Mouse (Mus musculus): Measurements from ENCODE around the gene Map3k21. TPM values are rescaled to one million over a fixed set of nuclear protein-coding genes. Genes with fewer than 3 reads are reported as not detected.

The Map3k21 gene
- polyA plus RNA-seq, 1 experiment: 9.9 TPM

DNA sequence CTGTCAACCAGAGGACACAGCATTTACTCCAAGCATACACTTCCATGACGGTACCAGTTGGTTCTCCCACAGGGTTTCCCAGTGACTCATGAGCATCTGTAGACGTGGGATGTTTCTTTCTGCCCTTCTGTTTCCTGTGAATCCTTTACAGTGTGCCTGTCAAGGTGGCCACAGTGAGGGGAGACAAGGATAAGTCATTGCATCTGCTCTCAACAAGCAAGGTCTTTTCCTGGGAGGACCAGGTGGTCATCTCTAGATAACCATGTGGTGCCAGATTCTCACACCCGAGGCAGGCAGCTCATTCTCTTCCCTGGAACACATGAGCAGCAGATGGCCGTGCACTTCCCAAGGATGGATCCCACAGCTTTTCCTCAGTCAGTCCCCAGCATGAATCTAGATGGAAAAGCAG, 49.1 kb downstream of the Map3k21 start:
- no peak for DNase-seq (ENCODE audit: low read depth, low spot score)
- 55% methylated on average over 4 of the region's 4 CpGs for whole genome bisulfite sequencing

DNA sequence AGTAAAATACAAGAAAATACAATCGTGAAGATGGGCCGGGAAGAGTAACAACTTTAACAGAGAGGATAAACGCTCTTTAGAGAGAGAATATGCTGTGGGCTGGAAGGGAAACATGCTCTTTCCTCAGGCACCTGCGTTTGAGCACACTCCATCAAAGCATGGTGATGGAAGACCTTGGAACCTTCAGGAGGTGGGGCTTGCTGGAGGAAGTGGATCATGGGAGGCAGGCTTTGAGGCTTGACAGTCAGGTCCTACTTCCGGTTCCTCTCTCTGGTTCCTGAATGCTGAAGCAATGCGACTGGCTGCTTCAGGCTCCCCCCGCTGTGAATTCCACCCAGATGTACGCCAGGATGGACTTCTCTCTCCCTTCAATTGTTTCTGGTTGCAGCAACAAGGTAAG, 49.8 kb downstream of the Map3k21 start:
- WGBS: 76% methylated on average over 8 of the region's 8 CpGs
- no peak for DNase-seq (ENCODE audit: low read depth, low spot score)

DNA sequence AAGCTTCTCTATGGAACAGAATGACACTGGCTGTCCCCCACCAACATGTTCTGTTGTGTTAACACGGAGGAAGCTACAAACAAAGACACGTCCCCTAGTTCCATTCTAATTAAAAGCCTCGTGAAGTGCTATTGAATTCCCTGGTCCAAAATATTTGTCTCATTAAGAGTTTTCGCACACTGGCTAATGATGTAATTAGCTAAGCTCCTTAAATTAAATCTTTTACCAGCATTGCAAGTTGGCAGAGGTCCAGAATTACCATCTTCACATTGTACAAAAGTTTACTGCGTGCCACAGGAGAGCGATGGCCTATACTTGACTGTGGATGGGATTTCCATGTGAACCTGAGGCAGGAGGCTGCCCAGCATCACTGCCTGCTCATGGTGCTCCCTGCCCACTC, 51.5 kb downstream of the Map3k21 start:
- WGBS: 89% methylated on average over 6 of the region's 6 CpGs
- DNase-seq (ENCODE audit: low read depth, low spot score): no peak

DNA sequence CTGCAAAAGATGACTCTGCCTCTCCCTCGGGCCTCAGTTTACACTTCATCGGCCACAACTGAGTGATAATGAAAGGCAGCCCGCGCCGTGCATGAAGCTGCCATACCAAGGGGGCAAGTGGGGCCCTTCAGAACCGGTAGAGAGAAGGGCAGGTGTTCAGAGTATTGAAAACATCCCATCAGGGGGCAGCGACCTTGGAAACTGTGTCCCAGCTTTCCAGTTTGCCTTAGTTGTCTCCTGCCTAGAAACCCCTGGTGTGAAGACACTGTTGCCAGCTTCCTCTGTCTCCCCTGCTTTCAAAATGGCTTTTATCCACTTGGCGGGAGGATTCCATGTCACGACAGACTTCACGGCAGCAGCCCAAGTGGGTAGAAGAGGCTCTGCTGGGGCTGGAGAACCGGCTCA, 53.6 kb downstream of the Map3k21 start:
- WGBS: 7% methylated on average over 11 of the region's 11 CpGs
- DNase-seq (ENCODE audit: low read depth, low spot score): no peak

DNA sequence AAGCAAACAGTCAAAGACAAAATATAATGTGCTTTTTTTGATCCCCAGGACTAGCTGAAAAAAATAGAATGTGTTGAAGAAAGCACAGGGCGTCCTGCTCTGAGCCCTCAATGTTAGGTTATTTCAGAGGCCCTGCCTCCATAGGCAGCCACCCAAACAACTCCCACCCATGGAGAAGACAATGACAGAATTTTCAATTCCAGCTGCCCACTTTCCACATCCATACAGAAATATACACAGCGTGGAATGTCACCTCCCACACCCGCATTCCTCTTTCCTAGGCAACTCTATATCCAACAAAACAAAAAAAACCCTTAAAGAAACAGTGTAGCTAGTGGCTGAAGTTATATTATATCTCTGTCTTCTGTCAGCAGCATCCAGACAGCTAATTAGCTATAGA, 61.1 kb downstream of the Map3k21 start:
- no peak for DNase-seq (ENCODE audit: low read depth, low spot score)
- 53% methylated on average over 3 of the region's 3 CpGs for WGBS

DNA sequence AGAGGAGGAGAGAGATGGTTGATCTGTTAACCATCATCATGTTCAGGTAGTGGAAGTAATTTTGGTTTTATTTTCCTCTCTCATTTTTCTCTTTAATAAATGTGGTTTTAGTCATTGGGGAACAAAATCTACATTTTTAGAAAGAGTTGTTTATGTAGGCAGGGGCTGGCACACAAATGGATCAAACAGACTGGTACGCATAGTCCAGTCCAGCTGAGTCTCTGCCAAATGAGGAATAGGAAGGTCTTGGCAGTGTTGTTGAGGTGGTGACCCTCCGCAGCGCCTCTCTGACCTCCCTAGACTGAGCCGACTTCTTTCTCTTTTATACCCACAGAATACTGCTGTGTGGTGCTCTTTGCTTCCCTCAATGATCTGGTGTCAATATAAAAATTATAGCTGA, 65.7 kb downstream of the Map3k21 start:
- no peak for DNase-seq (ENCODE audit: low read depth, low spot score)
- 79% methylated on average over 4 of the region's 4 CpGs for WGBS

DNA sequence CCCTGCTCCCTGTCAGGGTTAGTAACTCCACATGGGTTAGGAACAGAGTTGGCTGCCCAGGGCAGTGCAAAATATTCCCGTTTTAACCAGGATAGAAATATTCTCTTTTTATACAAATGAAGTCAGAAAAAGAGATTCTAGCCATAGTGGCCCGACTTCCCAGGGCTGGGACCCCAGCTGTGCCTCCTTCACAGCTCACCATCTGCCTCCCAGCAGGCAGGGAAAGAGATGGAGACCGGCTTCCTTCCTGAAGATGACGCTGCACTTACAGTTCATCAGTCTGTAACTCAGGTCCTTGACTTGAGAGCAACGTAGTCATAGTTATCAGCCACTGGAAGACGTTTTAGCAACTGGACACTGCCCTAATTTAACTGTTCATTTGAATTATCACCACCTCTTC, 70.6 kb downstream of the Map3k21 start:
- 43% methylated on average over 6 of the region's 6 CpGs for WGBS
- no peak for DNase-seq (ENCODE audit: low read depth, low spot score)

DNA sequence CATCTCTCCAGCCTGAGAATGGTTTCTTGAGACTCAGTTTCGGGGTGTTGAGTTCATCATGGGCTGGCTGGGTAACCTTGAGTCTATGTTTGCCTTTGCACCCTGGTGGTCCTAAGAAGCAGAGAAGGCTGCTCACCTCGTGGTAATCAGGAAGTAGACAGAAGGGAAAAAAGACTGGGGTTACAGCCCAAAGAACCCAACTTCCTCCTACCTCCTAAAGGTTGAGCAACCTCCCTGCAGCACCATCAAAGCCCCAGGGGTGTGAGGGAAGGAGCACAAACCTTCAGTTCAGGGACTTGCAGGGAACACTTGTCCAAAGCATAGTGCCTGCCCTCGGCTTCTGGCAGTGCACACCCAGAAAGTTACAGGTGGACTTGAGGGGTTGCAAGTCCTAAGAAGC, 73.3 kb downstream of the Map3k21 start:
- no peak for DNase-seq (ENCODE audit: low read depth, low spot score)
- 48% methylated on average over 3 of the region's 3 CpGs for WGBS

DNA sequence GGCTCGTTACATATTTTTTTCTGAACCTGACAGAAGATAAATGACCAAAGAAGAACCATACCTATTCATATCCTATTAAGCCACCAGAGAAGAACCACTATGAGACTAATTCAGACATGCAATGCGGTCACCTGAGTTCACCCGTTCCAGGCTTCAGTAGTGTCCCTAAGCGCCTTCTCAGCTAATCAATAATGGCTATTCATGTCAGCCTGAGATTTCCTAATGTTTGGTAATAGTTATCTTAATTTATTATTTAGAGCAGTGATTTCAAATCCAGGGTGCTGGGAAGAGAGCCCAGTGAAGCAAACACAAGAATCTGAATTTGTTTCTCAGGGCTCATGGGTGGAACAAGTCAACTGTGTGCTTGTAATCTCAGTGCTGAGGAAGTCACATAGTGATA, 73.9 kb downstream of the Map3k21 start:
- WGBS: 91% methylated on average over 4 of the region's 4 CpGs

DNA sequence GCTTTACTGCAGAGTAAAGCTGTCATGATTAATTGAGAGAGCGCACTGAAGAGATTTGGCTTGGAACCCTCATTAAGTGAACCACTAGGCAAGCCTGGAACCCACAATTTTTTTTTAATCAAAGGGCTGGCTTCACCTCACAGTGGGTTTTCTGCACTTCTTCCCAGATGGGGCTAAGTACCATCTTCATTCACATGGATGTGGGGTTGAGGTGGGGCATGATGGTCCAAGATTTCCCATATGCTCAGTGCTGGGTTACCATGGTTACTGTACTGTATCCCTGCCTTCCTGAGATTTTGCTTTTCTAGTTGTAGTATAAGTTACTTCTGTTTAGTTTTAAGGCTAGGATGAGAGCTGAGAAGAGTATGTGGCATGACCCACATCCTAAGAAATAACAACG, 75.1 kb downstream of the Map3k21 start:
- WGBS: 96% methylated on average over 2 of the region's 2 CpGs
- DNase-seq (ENCODE audit: low read depth, low spot score): no peak

More for the DNA sequence above, 73.9 kb downstream of the Map3k21 start:
- DNase-seq (ENCODE audit: low read depth, low spot score): no peak

DNA sequence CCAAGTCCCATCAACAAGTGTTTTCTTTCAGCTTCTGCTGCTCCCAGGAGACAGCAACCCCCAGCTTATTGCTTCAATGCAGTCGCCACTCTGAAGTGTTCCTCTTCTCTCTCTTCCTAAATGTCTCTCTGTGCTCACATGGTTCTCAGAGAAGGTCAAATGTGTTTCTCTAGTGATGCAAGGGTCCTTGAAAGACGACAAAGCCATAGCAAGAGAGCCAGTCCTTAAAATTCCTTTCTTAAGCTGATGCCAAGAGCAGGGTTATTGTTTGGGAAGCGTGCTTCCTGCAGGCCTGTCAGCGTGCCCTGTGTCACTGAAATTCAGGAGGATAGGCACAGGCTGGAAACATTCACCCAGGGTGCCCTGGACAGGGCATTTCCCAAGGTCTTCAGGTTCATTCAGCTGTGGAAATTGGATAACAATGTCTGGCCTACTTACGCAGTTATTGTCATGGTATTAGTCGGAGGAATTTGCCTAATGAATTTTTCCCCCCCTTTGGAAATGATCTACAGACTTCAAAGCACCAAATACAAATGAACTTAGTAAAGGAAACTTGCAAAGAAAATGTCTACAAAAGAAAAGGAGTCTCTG, 76.8 kb downstream of the Map3k21 start:
- WGBS: 69% methylated on average over 6 of the region's 6 CpGs

DNA sequence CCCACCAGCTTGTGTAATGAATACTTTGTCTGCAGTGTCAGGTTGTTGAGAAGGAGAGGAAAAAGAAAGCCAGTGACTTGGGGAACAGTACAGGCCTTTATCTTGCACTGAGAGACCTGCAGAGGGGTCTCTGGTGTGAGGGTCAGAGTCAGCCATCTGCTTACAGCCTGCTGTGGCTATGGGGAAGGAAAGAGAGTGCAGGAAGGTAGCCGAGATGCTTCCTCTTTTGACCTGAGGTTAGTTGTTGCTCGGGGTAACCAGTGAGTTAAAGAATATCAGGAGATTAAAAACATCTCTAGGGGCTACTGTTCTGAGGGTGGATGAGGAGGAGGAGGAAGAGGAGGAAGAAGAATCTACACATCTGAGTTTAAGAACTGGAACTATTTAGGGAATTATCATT, 77.7 kb downstream of the Map3k21 start:
- 46% methylated on average over 2 of the region's 2 CpGs for WGBS
- no peak for DNase-seq (ENCODE audit: low read depth, low spot score)

More for the DNA sequence above, 76.8 kb downstream of the Map3k21 start:
- no peak for DNase-seq (ENCODE audit: low read depth, low spot score)

DNA sequence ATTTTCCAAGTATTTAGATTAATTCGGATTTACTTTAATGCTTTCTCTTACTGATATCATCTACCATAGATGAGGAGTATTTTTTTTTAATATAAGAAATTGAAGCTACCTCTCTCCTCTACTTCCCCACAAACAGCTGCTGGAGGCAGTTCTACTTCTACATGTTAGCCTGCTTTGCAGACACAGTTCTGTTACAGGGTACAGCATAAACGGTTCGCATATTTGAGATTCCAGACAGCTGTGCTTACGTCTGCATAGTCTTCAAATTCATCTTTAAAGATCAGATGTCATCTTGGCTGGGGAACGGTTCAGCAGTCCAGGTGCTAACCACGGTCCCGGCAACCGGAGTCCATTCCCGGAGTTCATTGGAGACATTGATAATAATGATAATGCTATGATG, 83.4 kb downstream of the Map3k21 start:
- DNase-seq (ENCODE audit: low read depth, low spot score): no peak
- 67% methylated on average over 9 of the region's 9 CpGs for WGBS

DNA sequence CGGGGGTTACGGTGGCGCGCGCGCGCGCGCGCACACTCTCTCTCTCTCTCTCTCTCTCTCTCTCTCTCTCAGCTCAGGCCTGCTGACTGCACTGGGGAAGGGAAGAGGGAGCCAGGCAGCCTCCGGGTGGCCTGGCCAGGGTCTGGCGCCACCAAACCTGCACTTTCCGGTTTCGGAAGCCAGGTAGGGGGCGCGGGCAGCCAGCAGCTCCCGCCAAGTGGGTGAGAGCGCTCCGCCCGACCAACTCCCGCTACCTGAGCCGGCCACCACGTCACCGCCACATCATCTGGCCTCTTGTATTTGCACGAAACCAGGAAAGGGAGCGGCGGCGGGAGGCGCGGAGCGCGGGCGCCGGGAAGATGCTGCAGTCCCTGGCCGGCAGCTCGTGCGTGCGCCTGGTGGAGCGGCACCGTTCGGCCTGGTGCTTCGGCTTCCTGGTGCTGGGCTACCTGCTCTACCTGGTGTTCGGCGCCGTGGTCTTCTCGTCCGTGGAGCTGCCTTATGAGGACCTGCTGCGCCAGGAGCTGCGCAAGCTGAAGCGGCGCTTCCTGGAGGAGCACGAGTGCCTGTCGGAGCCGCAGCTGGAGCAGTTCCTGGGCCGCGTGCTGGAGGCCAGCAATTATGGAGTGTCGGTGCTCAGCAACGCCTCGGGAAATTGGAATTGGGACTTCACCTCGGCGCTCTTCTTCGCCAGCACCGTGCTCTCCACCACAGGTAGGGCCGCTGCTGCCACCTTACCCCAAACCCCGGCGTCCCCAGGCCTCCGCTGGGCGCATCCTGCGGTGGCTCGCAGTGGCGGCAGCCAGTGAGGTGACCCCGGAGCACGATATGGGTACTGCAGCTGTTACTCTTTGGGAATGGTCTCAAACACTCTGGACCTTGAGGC, 85.1 kb downstream of the Map3k21 start, which contains the start of gene Kcnk1:
Kcnk1 (plus strand) TSS at position 70 of the 886 bp plus-strand sequence.
- 1% methylated on average over 73 of the region's 73 CpGs for WGBS
- DNase-seq (ENCODE audit: low read depth, low spot score): no peak

DNA sequence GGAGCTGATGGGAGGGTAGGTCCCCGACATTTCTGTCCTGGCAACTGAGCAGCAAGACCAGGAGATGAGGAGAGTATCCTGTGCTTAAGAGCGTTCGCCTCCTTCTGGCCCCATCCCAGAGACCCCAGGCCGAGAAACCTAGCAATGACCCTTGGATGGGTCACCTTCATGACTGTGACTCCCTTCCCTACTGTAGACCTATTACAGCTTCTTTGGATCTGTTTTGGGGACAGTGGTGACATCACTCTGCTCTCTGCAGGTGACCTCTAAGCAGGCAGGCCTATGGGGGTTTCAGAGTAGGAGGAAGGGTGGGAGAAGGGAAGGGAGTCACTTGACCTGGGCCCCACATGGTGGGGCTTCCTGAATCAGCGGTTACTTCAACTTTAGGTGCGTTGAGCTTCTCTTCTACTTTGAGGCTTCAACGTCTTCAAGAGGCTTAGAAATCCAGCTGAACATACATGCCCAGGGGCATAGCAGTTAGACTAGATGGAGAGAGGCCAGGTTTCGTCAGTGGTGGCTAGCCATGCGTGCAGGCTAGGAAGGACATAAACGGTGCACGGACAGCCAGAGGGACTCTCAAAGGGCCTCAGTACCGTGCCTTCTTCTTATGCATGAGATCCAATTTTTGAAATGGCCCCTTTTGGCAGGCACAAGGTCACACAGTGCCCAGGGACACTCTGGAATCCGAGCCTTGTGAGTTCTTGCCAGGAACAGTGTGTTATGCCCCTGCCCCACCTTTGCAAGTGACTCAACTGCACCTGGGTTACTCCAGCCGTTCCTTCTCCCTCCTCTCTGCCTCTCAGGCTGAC, 86.0 kb downstream of the Map3k21 start:
- no peak for DNase-seq (ENCODE audit: low read depth, low spot score)

DNA sequence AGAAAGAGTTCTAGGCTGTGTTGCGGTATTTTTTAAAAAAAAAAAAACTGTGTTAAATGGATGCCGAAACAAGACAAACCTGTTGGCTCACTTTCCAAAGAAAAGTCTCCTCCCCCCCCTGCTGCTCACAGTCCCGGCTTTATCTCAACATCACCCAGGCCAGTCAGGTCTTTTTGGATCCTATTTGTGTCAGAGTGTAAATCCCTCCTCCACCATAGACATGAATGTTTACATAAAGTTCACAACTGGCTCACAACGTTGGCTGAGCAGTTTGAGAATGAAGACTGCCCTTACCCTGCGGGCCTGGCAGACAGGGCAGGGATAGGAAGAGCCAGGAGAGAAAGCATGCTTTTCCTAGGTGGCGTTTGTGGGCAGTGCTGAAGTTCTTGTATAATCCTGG, 86.7 kb downstream of the Map3k21 start:
- WGBS: 26% methylated on average over 6 of the region's 6 CpGs
- DNase-seq (ENCODE audit: low read depth, low spot score): no peak

More for the DNA sequence above, 86.0 kb downstream of the Map3k21 start:
- 21% methylated on average over 14 of the region's 14 CpGs for WGBS
